Mouse (Mus musculus) macrophage (primary cell): ENCODE results near the gene Olfr522. TPM values are rescaled to one million over a fixed set of nuclear protein-coding genes. Genes with fewer than 3 reads are reported as not detected.

Source experiments
- H3K27ac ChIP-seq: fragments of 350-480 bp; formaldehyde crosslinking; 2 replicates; pipeline ENCODE4 v1.9.0; 2021
- H3K36me3 ChIP-seq: fragments of 350-480 bp; formaldehyde crosslinking; 2 replicates; pipeline ENCODE4 v1.9.0; 2021; ENCODE audit errors: inconsistent target
- H3K4me3 ChIP-seq: fragments of 350-480 bp; formaldehyde crosslinking; 2 replicates; pipeline ENCODE4 v1.9.0; 2021; ENCODE audit errors: inconsistent target
- H3K79me2 ChIP-seq: fragments of 350-480 bp; formaldehyde crosslinking; 2 replicates; pipeline ENCODE4 v1.9.0; 2021; ENCODE audit errors: inconsistent target
- WGBS: methylation state at CpG from one replicate; pipeline ENCODE4 v1.1.7; 2026; ENCODE audit warnings: inconsistent platforms; ENCODE audit not compliant: missing documents; 5-methylcytosine and 5-hydroxymethylcytosine counted together
- polyA plus RNA-seq: library from polyadenylated mRNA; stranded (reverse); fragments of 250-400 nt; gene quantifications from 3 replicates; pipeline ENCODE4 v1.2.4, GENCODE M21; 2018; ENCODE audit warnings: inconsistent platforms

Olfr522 gene
- polyA plus RNA-seq, 1 experiment from 2014 or later: not detected

DNA sequence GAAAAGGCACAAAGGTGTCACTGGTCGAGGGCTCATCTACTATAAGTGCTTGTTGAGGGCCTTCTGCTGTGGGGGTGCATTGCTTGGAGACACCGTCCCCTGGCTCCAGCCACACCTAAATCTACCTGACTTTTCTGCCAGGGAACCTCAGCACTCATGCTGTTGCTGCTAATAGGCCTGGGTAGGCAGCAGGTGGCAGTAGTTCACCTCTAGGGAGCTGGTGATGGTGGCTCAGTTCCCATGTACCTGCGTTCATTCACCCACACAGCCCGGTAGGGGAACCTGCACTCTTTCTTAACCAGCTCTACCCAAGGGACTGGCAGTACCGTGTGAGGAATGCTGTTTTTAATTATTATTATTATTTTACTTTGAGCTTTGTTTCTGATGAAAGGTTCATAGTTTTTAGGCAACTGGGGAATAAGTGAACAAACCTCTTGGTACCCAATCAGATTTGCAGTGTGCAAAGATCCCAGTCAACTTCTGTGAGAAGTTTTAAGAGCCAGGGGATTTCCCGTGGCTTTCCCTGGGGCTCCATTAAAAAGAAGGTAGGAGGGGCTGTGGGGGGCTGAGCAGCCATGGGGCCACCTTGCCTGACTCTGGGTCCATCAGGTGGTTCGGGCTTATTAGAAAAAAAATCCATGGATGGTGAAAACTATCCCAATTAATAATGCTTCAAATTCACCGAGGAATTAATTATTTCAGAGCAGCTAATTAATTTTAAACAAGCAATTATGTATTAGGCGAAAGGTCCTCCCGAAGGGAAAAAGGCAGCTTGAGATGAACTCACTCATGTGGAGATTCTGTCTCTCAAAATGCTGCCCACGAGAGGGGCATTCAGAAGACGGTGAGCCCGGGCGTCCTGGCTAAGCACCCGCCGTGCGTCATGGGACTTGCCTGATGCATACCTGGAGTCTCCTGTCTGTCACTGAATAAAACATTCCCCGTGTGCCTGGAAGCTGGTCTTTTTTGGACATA lies 22.4 kb upstream of the Olfr522 start:
- H3K4me3 ChIP-seq: no peak overlapping the region
- H3K79me2 ChIP-seq: no peaks in the 10 kb centered on the region
- H3K27ac ChIP-seq: no peak overlapping the region
- no peaks in the 10 kb centered on the region for H3K36me3 ChIP-seq
- 64% methylated on average over 18 of the region's 18 CpGs for WGBS

DNA sequence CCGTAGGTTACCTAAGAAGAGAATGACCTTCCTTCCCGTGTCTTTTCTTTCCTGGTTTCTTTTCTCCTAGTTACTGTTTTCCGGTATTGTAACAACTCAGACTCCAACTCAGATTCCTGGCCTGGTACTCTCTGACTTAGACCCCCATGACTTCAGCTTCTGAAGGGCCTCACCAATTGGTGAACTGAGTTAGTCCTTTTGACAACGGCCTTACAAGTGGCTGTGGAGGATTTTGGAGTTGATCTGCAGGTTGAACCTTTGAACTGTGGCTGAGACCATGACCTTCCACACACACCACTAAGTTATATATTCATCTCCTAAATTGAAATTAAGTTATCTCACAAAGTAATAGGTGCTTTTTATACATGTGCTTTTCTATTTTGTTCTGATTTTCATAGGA lies 19.6 kb upstream of the Olfr522 start:
- H3K4me3 ChIP-seq: no peak overlapping the region
- WGBS: 85% methylated on average over 4 of the region's 4 CpGs
- no peaks in the 10 kb centered on the region for H3K79me2 ChIP-seq
- H3K27ac ChIP-seq: no peak overlapping the region
- H3K36me3 ChIP-seq: no peaks in the 10 kb centered on the region

DNA sequence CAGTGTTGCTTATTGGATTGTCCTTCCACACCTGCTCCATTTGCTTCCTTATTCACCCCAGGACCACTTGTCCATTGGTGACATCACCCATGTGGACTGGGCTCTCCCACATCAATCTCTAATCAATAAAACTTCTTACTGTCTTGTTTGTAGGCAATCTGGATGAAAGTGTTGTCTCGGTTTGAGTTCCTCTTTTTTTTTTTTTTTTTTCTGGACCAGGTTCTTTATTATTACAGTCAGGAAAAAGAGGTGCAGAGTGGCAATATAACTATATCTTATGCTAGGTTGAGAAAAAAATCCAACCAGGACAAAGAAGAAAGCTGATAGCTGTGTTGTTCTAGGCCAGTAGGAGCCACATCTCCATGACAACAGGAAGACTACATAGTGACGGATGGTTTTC lies 16.1 kb upstream of the Olfr522 start:
- no peak overlapping the region for H3K4me3 ChIP-seq
- no peaks in the 10 kb centered on the region for H3K79me2 ChIP-seq
- H3K36me3 ChIP-seq: no peaks in the 10 kb centered on the region
- no peak overlapping the region for H3K27ac ChIP-seq
- WGBS: 46% methylated on average over 2 of the region's 2 CpGs

DNA sequence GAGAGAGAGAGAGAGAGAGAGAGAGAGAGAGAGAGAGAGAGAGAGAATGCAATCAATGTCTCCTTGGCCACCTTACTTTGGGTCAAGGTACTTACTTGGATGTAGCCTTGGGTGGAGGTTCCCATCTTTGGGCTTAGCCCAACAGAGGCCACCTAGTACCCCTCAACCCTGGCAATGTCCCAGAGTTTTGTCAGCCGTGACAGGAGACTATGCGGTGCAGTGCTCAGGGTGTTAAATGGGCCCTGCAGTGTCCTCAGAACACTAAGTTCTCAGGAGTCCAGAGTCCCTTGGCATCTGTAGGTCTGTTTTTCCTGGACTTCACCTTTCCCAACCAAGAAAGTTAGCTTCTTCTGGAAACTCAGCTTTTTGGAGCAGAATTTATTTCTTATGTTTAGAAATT lies 14.6 kb upstream of the Olfr522 start:
- Histone ChIP-seq H3K79me2 (no peaks in the 10 kb centered on the region), H3K27ac (no peak overlapping the region)
- WGBS: 96% methylated on average over 2 of the region's 2 CpGs

DNA sequence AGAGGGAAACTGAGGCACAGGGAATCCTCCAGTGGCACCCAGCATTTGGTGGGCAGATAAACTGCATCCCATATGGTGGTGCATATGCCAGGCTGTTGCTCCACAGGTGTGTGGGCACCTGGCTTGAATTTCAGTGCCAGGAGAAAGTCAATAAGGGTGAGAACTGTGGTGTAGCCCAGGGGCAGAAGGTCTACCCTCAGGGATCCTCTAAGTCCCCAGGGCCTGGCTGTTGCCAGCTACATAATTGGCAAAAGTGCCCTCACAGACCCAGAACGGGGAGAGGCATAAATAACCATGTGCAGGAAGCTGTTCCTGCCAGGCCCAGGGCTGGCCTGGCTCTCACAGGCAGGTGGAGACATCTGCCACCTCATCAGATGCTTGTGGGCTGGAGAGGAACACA lies 8.4 kb upstream of the Olfr522 start, which contains the start of gene Olfr523:
Gene Olfr523 (plus strand): TSS at position 282 of the 400 bp plus-strand sequence.
- Histone ChIP-seq H3K4me3 (no peak within 1 kb of the TSS), H3K79me2 (no peaks in the 10 kb centered on the region), H3K36me3 (no peaks in the 10 kb centered on the region), H3K27ac (no peak within 1 kb of the TSS)
- WGBS: 13% methylated on average over 1 of the region's 1 CpGs

More for the DNA sequence above, 14.6 kb upstream of the Olfr522 start:
- Histone ChIP-seq H3K36me3 (no peaks in the 10 kb centered on the region), H3K4me3 (no peak overlapping the region)

DNA sequence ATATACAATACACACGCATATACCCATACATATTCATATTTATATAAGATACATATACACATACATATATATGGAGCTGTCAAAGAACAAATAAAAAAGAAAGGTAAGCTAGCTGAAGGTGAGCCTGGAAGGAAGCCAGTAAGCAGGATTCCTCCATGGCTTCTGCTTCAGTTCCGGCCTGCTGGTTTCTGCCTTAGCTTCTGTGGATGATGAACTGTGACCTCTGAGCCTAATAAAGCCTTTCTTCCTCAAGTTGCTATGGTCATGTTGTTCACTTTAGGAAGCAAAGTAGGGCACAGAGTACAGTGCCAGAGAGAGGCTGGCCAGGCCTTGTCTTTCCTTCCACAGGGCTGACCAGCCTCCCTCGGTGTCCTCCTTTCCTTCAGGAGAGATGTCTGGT lies 6.3 kb upstream of the Olfr522 start:
- Histone ChIP-seq H3K79me2 (no peaks in the 10 kb centered on the region), H3K36me3 (no peaks in the 10 kb centered on the region), H3K4me3 (no peak overlapping the region), H3K27ac (no peak overlapping the region)
- 81% methylated on average over 2 of the region's 3 CpGs for WGBS

DNA sequence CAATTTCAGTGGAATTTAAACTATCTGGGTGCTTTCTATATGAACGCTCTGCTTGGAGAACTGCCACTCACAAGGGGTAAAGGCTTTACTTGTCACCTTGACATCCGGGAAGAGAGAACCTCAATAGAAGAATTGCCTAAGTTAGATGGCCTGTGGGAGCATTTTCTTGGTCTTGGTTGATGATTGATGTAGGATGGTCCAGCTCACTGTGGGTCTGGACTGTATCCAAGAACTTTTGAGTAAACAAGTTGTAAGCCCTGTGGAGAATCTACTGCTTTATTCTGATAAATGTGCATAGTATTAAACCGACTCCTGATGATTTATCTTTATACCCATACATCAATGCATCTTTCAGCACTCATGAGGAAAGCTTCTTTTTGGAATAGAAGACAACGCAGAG lies 4.8 kb upstream of the Olfr522 start:
- Histone ChIP-seq H3K27ac (no peak overlapping the region), H3K4me3 (no peak overlapping the region), H3K79me2 (no peaks in the 10 kb centered on the region), H3K36me3 (no peaks in the 10 kb centered on the region)
- 94% methylated on average over 4 of the region's 4 CpGs for WGBS

DNA sequence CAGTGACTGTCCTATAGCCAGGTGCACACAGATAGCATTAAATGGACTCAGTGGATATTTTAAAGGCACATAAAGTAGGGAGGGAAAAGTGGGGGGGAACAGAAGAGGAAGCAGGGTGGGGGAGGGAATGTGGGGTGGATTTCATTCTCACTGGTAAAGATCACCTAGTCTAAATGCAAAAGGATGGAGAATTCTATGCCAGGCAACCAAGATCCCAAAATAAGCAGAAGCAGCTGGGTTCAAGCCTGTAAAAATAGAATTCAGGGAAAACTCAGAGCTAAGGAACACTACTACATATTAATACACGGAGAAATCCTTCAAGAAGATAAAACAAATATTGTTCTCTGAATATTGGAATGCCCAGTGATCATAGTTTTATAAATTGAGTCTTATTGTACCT lies 3.4 kb upstream of the Olfr522 start:
- Histone ChIP-seq H3K27ac (no peak overlapping the region), H3K79me2 (no peaks in the 10 kb centered on the region), H3K4me3 (no peak overlapping the region), H3K36me3 (no peaks in the 10 kb centered on the region)
- WGBS: 67% methylated on average over 1 of the region's 1 CpGs

DNA sequence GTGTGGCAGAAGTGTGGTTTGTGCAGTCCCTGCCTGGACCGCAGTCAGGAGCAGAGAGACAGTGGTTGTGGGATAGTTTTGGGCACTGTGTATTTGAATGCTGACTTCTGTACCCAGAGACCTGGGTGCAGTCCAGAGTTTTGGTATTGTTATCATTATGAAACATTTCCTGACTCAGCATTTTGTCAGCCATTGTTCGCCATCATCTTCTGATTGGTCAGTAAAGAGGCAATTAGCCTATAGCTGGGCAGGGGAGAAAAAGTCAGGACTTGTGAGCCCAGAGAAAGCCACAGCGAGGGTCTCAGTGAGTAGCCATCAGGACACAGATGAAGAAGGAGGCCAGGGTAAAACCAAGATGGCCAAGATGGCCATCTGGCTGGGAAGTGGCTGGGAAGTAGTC lies 4.2 kb downstream of the Olfr522 start:
- Histone ChIP-seq H3K36me3 (no peaks in the 10 kb centered on the region), H3K79me2 (no peaks in the 10 kb centered on the region), H3K4me3 (no peak overlapping the region), H3K27ac (no peak overlapping the region)
- 76% methylated on average over 3 of the region's 3 CpGs for WGBS

DNA sequence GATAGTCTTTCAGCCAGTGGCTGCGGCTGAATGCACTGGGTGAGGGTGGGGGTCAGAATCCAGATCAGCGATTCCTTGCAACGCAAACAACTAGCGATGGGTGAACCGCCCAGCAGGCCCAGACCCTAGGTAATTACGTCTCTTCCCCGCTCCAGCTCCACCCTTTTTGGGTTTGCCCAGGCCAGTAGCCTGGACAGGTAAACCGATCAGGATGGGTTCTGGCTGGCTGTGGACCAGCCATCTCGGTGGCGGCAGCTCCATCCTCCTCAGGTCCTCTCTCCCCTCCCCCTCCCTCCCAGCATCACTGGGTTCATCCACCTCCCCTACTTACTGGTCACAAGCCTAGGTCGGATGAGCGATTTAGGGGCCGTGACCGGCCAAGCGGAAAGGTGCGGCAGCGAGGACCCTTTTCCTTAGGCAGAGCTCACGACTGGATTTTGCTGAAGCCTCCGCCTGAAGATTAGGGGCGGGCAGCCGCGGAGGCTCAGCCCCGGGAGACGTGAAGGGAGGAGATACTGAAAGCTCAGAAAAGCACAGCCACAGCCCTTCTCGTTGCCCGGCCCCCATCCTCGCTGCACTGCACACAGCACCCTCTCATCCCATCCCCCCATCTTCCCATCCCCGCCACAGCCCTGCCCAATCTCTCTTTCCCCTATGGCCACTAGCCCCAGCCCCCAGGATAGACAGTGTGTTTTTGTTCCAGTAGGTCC lies 10.2 kb downstream of the Olfr522 start, which contains the start of gene Sprn:
Gene Sprn (minus strand): TSS at position 660 of the 710 bp plus-strand sequence.
- Histone ChIP-seq H3K36me3 (peaks cover 6% of the 10 kb centered on the region; the same call in 1 of the 2 replicates), H3K4me3 (no peak within 1 kb of the TSS)
- WGBS: 14% methylated on average over 28 of the region's 28 CpGs

DNA sequence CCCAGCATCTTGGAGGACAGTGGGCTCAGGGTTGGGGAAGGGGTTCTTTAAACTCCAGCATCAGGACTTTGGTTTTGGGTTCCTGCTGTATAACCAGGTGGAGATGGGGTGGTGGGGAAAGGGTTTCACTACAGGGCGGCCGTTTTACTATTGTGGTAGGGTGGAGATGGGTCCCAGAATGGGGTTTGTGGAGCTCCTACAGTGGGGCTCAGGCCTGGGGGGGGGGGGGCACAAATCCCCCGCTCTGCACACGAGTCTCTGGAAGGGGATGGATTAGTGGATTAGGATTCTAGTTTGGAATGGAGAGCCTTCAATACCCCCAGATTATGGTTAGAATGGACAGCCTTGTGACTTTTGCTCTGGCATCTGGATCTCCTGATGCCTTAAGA lies 10.7 kb downstream of the Olfr522 start:
- WGBS: 41% methylated on average over 4 of the region's 4 CpGs
- H3K27ac ChIP-seq: no peak overlapping the region

More for the DNA sequence above, 10.2 kb downstream of the Olfr522 start, which contains the start of gene Sprn:
- Histone ChIP-seq H3K27ac (no peak within 1 kb of the TSS), H3K79me2 (no peaks in the 10 kb centered on the region)

DNA sequence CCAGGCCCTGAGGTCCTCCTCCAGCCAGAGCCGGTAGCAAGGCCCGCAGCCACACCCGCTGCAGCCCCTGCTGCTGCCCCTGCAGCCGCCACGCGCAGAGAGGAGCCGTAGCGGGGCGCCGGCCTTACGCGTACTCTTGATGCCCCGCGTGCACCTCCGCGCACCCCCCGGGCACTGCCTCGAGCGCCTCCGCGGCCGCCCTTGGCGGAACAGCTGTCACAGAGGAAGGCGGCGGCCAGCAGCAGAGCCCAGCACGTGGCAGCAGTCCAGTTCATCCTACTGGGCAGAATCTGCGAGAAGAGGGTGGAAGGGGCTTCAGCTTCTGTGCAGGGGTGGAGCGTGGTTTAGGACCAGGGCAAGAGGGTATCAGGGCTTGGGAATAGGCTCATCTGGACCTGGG lies 11.2 kb downstream of the Olfr522 start:
- Histone ChIP-seq H3K27ac (no peak overlapping the region), H3K36me3 (peaks cover 6% of the 10 kb centered on the region; the same call in 1 of the 2 replicates), H3K4me3 (no peak overlapping the region), H3K79me2 (no peaks in the 10 kb centered on the region)
- WGBS: 13% methylated on average over 27 of the region's 28 CpGs

More for the DNA sequence above, 10.7 kb downstream of the Olfr522 start:
- Histone ChIP-seq H3K4me3 (no peak overlapping the region), H3K79me2 (no peaks in the 10 kb centered on the region), H3K36me3 (peaks cover 6% of the 10 kb centered on the region; the same call in 1 of the 2 replicates)

DNA sequence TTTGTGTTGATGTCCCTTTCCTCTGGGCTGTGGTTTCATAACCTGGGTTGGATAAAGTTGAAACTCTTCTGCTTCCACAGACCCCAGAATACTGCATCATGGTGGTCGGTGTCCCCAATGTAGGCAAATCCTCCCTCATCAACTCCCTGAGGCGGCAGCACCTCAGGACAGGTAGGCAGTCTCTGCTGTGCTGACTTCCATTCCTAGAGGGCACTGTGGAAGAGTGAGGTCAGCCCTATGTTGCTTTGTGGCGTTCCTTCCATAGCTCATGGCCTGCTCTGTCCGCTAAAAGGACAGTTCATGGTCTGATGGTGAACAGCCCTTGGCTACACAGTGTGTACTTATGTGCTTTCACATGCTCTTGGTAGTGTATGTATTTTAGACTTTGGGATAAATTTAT lies 20.0 kb downstream of the Olfr522 start:
- Histone ChIP-seq H3K27ac (no peak overlapping the region), H3K36me3 (no peaks in the 10 kb centered on the region; the same call in 1 of the 2 replicates), H3K4me3 (no peak overlapping the region), H3K79me2 (no peaks in the 10 kb centered on the region)
- WGBS: 90% methylated on average over 4 of the region's 4 CpGs

DNA sequence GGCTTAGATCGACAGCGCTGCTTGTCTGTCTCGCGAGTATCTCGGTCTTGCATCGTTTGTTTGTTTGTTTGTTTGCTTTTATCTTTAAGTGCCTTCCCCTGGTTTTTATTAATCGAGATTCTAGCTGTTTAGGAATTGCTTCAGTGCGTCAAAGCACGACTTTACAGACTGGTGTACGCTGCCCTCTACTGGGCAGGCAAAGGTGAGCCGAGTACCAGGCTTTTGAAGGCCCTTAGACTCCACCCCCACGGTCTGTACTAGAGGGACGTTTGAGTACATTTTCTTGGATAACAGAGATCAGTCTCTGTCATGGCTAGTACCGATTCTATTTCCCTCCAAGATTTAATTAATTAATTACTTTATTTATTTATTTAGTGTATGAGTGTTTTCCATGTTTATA lies 23.2 kb downstream of the Olfr522 start:
- Histone ChIP-seq H3K4me3 (no peak overlapping the region), H3K36me3 (no peaks in the 10 kb centered on the region; the same call in 1 of the 2 replicates), H3K27ac (no peak overlapping the region), H3K79me2 (no peaks in the 10 kb centered on the region)
- WGBS: 4% methylated on average over 14 of the region's 14 CpGs

DNA sequence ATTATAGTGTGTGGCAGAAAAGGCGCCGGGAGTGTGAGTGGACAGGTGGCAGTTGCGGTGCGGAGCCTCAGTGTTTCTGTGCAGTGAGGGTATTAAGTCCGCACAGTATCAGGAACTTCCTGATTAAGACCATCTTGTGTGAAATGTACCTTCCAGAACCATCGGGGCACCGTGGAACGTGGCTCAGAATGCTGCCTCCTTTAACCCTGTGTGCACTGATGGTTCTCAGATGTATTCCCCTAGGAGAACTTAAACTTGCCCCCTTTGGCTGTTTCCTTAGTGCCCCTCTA lies 26.6 kb downstream of the Olfr522 start:
- no peaks in the 10 kb centered on the region; the same call in 1 of the 2 replicates for H3K36me3 ChIP-seq
- H3K79me2 ChIP-seq: no peaks in the 10 kb centered on the region
- peak overlapping the region; percentile 52 for H3K27ac ChIP-seq
- H3K4me3 ChIP-seq: peak overlapping the region; percentile 58
- WGBS: 1% methylated on average over 8 of the region's 8 CpGs
